Mouse (Mus musculus) hematopoietic stem cell, adult 5-6 weeks (primary cell): Measurements from ENCODE around the gene Nfat5. TPM values are rescaled to one million over a fixed set of nuclear protein-coding genes. Genes with fewer than 3 reads are reported as not detected.

Experiments
- ATAC-seq, 2 experiments: fragments of 125-278 bp in 1 of 2; replicated peaks in 1 of 2; 2 replicates each; pipeline ENCODE4 v1.8.0; 2016 to 2017; ENCODE audit warnings: inconsistent platforms in 2 of 2, mild to moderate bottlenecking in 2 of 2, moderate number of reproducible peaks in 2 of 2, low read depth in 1 of 2, moderate TSS enrichment in 1 of 2; ENCODE audit not compliant: low FRiP score in 2 of 2, poor library complexity in 2 of 2, severe bottlenecking in 2 of 2, insufficient read depth in 1 of 2, low TSS enrichment in 1 of 2
- total RNA-seq: library from RNA; stranded (forward); fragments of 172-1452, 232-1000 nt; gene quantifications from 2 replicates; pipeline ENCODE4 v1.2.3, GENCODE M21; 2017

Nfat5 gene
- total RNA-seq, 1 experiment from 2014 or later, result 40.1 TPM

DNA sequence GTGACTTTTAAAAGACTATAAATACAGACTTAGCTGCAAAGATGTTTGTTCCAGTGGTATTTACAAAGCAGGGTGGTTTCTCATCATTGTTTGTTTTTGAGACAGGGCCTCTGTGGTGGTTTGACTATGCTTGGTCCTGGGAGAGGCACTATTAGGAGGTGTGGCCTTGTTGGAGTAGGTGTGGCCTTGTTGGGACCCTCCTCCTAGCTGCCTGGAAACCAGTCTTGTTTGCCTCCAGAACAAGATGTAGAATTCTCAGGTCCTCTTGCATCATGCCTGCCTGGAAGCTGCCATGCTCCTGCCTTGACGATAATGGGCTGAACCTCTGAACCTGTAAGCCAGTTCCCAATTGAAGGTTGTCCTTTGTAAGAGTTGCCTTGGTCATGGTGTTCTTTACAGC, 14.7 kb upstream of the Nfat5 start:
- ATAC-seq, result no peak

DNA sequence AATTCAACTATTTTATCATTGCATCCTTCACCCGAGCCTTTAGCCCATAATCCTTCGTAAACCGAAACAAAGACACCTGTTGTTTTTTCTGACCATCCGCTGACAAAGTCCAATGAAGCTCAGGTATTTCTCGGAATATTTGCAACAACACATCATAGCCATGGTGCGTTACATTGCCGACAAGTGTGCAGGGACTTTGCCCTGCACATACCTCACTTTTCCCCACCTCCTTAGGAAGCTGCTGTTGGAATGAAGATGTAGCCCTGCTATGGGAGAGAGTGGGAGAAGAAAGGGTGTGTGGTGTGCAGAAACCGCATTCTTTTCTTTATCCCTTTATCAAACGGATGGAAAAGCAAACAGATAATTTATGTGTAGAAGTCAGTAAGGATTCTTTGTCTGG, 6.6 kb upstream of the Nfat5 start:
- ATAC-seq, result no peak

DNA sequence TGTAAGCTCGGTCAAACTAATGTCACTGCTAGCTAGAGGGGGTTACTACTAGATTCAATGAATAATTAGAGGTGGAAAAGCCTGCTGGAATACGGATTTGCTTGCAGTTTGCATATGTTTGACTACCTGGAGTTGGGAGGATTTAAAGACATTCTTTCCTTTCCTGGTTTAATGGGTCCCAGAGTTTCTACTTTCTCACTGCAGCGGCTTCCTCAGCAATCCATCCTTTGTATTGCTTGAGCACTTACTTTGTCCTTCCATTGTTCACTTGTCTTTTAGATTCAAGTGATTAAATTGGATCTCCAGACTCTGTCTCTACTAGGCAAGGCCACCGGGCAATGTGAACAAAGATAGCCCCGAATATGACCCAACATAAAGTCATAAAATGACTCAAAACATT, 5.7 kb upstream of the Nfat5 start:
- no peak for ATAC-seq

DNA sequence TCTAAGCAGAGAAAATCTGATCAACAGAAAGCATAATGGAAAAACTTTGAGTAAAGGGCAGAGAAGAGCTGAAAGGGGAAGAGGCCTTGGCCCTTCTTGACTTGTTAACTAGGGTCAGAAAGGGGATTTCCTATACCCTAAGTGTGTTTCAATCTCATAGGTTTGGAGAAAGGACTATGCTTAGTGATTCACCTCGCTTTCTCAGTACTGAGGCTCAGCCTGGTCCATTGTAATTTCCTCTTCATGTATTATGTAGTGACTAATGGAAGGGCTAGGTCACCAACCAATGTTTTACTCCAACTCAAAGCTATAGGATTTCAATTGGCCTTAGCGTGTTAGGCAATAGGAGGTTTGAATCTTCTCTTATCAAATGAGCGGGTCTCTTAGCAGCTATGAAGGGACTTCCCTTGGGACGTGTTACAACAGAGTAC, 2.1 kb upstream of the Nfat5 start:
- ATAC-seq, result no peak

DNA sequence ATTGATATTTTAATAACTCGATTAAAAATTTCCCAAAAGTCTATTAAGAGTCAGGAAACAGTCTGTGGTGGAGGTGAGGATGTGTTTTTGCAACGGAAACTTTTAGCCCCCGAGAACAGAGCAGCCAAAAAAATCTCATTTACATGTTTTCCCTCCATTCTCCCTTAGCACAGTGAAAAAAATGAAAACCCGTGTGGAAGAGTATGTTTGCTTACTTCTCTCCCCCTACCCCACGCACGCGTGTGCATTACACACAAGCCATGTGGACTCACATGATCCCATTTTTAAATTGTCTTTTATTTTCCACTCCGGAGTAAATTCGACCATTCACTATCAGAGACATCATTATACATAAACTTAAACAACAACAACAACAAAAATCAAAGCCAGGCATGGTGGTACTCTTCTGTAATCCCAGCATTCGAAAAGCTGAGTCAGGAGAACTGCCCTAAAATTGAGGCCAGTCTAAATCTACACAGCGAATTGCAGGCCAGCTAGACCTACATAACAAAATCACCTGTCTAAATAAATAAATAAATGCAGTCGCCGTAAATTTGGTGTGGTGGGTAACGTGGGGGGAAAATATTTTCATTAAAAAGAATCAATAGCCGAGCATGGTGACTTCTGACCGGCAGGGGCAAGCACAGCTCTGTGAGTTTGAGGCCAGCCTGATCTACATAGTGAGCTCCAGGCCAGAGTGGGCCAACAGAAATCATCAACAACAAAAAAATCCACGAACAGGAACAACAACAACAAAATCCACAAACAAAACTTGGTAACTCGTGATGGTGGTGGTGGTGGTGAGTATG, 947 bp upstream of the Nfat5 start:
- no peak for ATAC-seq

DNA sequence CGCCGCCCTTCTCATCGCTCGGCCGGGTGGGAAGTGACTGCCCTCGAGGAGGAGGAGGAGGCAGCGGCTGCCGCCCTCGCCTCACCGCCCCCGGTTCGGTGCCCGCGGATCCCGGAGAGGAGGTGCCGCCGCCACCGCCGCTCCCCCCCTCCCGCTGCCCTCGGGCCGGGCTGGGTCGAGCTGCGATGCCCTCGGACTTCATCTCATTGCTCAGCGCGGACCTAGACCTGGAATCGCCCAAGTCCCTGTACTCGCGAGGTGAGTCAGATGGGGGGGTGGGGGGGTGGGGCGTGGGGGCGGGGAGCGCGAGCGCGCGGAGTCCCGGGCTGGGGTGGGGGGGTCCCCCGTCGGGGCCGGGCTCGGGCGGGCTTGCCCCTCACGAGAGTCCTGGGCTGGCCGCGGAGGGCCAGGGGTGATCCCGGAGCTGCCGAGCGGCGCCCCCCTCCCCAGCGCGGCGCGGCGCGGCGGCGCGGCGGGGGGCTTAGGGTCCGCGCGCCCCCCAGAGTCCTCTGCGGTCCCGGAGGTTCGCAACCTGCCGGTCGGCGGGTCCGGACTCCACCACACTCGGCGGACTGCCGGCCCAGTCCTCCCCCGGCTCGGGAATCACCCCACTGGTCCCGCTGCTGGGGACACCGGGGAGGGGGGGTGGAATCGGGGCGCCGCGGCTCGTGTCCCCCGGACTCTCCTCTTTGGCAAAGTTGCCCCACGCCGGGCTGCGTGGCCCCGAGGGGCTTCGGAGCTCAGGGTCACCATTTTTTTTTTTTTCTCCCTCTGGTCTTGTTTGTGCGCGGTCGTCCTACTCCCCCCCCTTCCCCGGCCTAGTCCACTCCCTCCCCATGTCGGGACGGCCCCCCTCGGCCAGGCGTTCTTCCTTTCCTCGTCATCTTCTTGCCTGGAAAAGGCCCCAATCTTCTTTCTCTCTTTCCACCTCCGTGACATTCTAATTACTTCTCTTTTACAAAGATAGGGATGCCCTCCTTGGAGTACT, 665 bp downstream of the Nfat5 start:
- ATAC-seq, result no peak

DNA sequence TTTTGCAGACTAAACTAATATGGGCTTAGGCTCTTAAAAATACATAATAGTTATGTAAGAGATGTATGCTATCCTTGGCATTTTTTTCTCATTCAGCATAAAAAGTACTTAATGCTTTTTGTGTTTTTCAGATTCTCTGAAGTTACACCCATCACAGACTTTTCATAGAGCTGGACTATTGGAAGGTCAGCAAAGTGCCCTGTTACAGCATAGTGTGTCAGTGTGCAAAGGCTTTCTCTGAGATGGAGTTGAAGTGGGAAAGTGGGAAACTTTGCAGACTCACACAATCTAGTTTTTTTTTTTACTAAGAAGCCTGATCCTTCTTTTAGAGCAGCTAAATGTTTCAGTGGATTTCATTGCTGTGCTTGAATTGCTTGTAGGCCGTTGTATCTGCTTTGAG, 2.2 kb downstream of the Nfat5 start:
- ATAC-seq, result no peak

DNA sequence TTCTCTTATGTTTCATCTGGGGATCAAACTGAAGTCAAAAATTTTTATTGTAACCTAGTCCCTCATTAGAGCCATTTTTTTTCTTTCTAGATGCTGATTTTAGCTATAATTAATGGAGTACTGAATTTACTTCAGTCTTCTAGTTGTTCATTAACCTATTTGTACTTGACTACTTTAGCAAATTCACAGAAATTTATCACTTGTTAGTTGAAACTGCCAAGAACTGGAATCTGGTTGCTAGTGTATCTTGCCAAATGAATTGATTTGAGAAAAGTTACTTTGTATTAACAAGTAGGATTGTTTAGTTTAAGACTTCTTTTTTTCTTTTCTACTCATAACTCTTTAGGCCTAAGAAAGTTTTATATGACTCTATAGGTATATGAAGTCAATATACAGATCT, 18.6 kb downstream of the Nfat5 start:
- no peak for ATAC-seq

DNA sequence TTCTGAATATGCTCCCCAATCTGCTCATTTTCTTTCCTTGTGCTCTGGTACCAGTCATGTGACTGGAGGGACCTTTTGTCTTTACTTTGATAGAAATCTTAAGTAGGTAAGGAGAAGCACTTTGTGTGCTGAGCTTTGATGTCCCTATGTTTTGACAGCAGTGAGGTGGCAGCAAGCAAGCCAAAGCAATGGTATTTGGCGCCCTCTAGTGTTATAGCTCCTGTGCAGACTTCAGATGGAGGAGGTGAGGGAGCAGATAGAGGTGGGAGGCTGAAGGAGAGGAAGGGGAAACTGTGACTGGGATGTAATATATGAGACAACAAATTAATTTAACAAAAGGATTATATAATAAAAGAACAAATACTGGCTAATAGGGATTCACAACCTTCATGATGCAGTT, 30.9 kb downstream of the Nfat5 start:
- peak; percentile 88 to 92 for ATAC-seq

DNA sequence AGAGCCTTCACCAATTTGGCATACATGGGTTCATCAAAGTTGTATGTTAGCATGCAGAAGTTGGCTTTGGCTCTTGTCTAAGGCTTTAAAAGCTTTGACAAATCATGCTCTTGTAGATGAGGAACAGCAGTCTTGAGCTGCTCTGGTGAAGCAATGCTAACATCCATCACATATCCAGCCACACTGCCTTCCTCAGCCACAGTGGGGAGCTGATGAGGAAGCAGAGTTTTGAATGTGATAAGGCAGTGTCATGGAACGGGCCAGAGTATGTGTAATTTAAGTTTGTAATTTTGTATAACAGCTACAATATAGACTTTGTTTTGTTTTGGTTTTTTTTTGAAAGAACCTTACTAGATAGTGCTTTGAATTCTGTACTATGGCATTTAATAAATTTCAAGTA, 36.3 kb downstream of the Nfat5 start:
- ATAC-seq, result peak; percentile 74 to 81; a peak in 3 of 4 replicates

DNA sequence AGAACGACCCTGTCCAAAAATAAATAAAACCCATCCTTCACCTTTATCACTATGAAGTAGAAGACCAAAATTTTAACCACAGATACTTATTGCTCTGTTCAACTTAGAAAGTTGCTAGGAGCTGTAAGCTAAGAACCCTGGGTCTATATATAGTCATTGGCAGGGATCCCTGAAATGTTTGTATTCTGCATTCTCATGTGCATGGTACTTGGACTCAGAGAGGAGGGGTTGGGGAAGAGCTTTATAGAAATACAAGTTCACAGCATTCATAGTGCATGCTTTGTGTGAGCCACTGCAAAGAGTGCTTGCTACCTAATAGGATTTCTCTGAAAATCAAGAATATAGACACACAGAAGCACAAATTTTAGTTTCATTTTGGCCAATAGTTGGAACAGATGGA, 43.2 kb downstream of the Nfat5 start:
- no peak for ATAC-seq

DNA sequence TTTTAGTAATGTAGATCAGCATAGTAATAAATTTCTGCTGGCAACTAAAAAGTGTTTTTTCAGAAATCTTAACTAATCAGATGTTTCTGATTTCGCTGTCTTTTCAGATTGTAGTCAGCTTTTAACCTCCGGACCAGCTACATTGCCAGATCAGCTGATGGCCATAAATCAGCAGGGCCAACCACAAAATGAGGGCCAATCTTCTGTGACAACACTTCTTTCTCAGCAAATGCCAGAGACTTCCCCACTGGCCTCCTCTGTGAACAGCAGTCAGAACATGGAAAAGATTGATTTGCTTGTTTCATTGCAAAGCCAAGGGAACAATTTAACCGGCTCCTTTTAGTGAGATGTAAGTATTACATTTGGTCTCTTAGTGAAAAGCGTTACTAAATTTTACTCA, 77.0 kb downstream of the Nfat5 start:
- no peak for ATAC-seq

DNA sequence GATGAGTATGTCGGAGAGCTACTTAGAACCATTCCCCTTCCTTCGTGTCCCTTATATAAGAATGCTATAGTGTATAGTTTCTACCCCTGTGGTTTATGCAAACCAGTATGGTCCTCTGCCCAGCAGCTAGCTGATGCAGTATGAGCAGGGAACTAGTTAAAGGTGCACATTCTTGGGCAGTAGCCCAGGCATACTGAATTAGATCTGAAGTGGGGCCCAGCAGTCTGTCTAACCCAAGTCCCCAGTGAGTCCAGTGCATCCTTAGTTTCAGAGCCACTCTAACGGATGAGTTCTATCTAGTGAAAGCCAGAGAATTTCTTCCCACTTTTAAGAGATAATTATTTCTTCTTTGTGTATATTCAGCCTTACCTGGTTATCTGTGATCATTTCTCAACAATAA, 84.1 kb downstream of the Nfat5 start:
- no peak for ATAC-seq

DNA sequence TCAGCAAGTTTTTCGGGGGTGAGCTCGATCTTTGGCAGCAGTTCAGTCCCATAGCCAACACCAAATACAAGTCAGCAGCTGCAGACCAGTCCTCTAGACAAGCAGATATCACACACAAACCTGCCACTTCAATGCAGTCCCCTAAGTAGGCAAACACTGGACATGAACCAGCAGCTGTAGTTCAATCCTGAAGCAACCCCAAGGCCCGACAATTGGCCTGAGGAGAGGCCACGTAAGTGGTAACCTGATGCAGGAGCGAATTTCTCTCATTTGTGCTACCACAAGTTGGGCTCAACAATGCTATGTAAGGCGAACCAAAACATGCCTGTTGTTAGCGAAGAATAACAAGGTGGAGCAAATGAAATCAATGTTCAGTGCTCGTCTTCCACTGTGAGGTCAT, 87.5 kb downstream of the Nfat5 start:
- ATAC-seq, result no peak

DNA sequence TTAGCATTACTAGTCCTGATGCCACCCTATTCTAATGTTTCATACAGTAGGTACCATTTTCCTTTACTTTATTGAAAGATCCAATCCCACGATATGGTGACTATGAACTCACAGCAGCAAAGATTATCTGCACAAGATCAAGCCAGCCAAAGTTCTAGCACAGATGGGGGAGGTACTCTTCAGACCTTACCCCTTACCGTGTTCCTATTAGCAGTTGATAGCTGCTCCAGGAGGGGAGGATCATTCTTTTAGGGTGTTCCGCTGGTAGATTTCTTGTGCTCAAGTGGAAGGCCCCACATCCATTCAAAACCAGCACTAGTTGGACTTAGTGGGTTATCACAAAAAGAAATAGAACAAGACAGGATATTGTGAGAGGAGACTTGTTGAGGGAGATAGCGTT, 88.4 kb downstream of the Nfat5 start:
- ATAC-seq, result no peak

DNA sequence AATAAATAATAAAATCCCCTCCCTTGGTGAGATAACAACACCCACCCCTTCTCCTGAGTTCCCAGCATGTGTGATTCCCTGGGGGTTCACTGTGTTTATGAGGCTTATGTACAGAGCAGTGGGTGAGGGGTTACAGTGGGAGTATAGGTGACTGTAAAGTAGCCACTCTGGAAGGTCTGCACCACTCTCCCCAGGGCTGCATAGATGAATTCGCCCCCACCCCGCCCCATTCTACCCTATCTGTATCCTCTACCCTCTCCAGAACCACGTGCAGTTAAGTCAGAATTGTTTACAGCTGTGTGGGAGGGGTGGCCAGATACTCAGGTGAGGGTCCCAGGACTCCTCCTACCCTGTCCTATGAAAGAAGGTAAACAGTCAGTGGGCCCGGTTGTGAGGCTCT, 89.6 kb downstream of the Nfat5 start:
- no peak for ATAC-seq

DNA sequence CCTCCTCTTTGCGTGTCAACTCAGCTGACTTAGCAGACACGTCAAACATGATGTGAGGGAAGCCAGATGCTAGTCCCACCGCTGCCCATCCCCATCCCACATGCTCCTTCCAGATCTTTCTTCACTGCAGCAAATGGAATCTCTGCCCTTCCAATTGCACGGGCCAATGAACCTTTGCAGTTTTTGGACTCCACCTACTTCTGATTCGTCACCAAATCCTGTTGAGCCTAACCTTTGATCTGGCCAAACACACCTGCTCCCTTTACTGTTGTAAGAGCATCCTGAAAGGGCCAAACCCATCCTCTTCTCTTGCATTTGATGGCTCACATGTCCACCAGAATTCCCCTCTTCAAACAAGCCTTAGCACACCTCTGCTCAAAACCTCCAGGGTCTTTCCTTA, 91.4 kb downstream of the Nfat5 start:
- ATAC-seq, result no peak

DNA sequence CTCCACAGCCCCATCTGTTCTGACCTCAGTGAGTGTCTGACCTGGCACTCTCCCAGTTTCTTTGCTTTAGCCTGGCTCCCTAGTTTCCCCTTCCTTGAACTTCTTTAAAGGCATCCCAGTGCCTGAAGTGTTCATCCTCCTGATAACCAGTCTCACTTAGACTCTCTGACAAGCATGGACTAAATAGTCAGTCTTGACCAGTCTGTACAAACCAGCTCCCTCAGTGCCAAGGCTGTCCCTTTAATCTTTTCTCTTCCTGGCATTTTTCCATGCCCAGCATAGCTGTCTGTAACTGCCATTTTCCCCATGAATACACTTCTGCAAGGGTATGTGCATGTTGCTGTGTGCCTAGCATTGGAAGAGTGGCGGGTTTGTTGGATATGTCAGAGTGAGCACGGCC, 91.8 kb downstream of the Nfat5 start:
- ATAC-seq, result no peak
